Mouse (Mus musculus) heart, embryonic 11.5 days (tissue): ENCODE data around the gene Appbp2. TPM values are rescaled to one million over a fixed set of nuclear protein-coding genes. Genes with fewer than 3 reads are reported as not detected.

ENCODE experiments used
- ATAC-seq: fragments of 200-750 bp; cut with Nextera tagmentation; replicated peaks from 2 replicates; pipeline ENCODE4 v1.8.0; 2017; ENCODE audit warnings: moderate library complexity; ENCODE audit not compliant: insufficient number of reproducible peaks, low FRiP score, low TSS enrichment
- H3K27ac ChIP-seq: fragments of 300-500 bp; sonication (generic); 2 replicates; pipeline ENCODE4 v1.5.1; 2014; ENCODE audit warnings: mild to moderate bottlenecking, low read depth, low read length
- H3K27me3 ChIP-seq: fragments of 300-500 bp; sonication (generic); 2 replicates; pipeline ENCODE4 v1.6.1; 2014; ENCODE audit warnings: mild to moderate bottlenecking, low read length, mixed read lengths; ENCODE audit not compliant: control insufficient read depth, insufficient read depth
- H3K36me3 ChIP-seq: fragments of 300-500 bp; sonication (generic); 2 replicates; pipeline ENCODE4 v1.6.1; 2014; ENCODE audit warnings: mild to moderate bottlenecking, low read length, moderate library complexity, mixed read lengths; ENCODE audit not compliant: control insufficient read depth, insufficient read depth
- H3K4me1 ChIP-seq: fragments of 300-500 bp; sonication (generic); 2 replicates; pipeline ENCODE4 v1.6.1; 2014; ENCODE audit warnings: low read length; ENCODE audit not compliant: control insufficient read depth, insufficient read depth
- H3K4me2 ChIP-seq: fragments of 300-500 bp; sonication (generic); 2 replicates; pipeline ENCODE4 v1.6.1; 2014; ENCODE audit warnings: mild to moderate bottlenecking, moderate library complexity
- H3K4me3 ChIP-seq: fragments of 300-500 bp; sonication (generic); 2 replicates; pipeline ENCODE4 v1.5.1; 2014; ENCODE audit warnings: low read depth, low read length
- H3K9ac ChIP-seq: fragments of 300-500 bp; sonication (generic); 2 replicates; pipeline ENCODE4 v1.6.1; 2014; ENCODE audit warnings: mild to moderate bottlenecking, low read depth, low read length, moderate library complexity
- H3K9me3 ChIP-seq: fragments of 300-500 bp; sonication (generic); replicated peaks from 2 replicates; pipeline ENCODE4 v1.6.1; 2016; ENCODE audit warnings: low read length; ENCODE audit not compliant: control insufficient read depth
- WGBS: fragments of 180-500 bp; shearing (Covaris S2); extraction: QIAGEN DNeasy Blood & Tissue Kit; methylation state at CpG from one replicate; pipeline ENCODE4 v1.1.7; 2014; ENCODE audit not compliant: insufficient replicate concordance; 5-methylcytosine and 5-hydroxymethylcytosine counted together
- polyA plus RNA-seq: library from polyadenylated mRNA; unstranded; fragments of >200 nt; fragmentation: Nextera tagmentation; extraction: Ambion mirVana; gene quantifications from 2 replicates; pipeline ENCODE4 v1.2.1, GENCODE M21; 2014

Appbp2 gene
- polyA plus RNA-seq: 50.4 and 52.6 TPM in 2 replicates

GRCm38 (mm10) chr11:85234990-85235841, at the start of gene Appbp2:
Appbp2 (minus strand) TSS chr11:85235130.
- H3K9me3 ChIP-seq: no peaks in the 10 kb centered on the region
- peak; percentile 91 for ATAC-seq
- peaks cover 5% of the 10 kb centered on the region for H3K4me1 ChIP-seq
- peak within 1 kb of the TSS; percentile 73 for H3K4me2 ChIP-seq
- H3K36me3 ChIP-seq: no peaks in the 10 kb centered on the region; the same call in 1 of the 2 replicates
- WGBS: 5% methylated on average over 48 of the region's 48 CpGs
- H3K4me3 ChIP-seq: peak within 1 kb of the TSS; percentile 80
- H3K27ac ChIP-seq: peak within 1 kb of the TSS; percentile 99
- peak within 1 kb of the TSS; percentile 88 for H3K9ac ChIP-seq
- H3K27me3 ChIP-seq: no peaks in the 10 kb centered on the region

DNA sequence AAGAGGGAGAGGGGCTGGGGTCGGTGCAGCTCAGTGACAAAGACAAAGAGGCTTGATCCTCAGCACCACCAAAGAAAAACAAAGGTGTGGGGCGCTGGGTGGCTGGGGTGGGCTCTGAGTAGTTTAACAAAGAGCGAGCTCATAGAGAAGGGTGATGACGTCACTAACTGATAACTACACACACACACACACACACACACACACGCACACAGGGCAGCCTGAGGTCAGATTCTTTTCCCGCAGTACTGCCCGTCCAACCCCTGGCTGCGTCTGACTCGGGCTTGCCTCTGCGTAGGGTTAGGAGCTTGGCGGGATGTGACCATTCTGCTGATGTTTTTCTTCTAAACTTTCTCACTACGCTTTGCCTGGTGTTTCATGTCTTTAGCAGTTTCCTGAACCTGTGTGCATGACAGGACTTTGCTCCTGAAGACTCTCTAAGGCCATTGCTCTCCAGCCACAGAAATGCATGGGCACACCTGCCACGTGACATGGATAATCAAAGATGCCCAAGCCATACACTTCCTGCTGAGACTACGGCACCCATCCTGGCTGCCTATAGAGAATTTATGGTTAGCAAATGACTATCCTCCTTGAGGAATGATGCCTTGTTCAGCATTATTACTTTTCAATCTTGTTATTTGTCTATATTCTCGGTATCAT, 46.4 kb upstream of the Appbp2 start:
- no peak for ATAC-seq
- Histone ChIP-seq H3K4me1 (peaks cover 5% of the 10 kb centered on the region; the same call in 1 of the 2 replicates), H3K36me3 (no peaks in the 10 kb centered on the region), H3K27ac (no peak overlapping the region), H3K9me3 (no peaks in the 10 kb centered on the region), H3K9ac (no peak overlapping the region), H3K4me3 (no peak overlapping the region), H3K27me3 (no peaks in the 10 kb centered on the region), H3K4me2 (no peak overlapping the region)
- WGBS: 49% methylated on average over 15 of the region's 15 CpGs

DNA sequence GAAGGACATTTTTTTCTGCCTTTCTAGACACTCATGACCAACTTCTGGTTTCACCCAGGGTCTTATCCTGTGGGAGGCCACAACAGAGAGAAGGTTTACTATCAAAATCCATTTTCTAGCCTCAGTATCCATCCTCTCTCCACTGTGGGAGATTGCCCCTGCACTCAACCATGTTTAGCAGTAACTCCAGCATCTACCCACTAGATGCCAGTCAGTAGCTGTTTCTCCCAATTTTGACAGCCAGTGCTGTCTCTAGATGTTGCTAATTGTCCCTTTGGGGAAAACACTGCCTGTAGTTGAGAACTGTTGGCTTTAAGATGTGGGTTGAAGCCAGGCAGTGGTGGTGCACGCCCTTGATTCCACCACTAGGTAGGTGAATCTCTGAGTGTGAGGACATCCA, 43.2 kb upstream of the Appbp2 start:
- H3K4me1 ChIP-seq: peaks cover 5% of the 10 kb centered on the region; the same call in 1 of the 2 replicates
- H3K36me3 ChIP-seq: no peaks in the 10 kb centered on the region
- H3K27ac ChIP-seq: no peak overlapping the region
- H3K27me3 ChIP-seq: no peaks in the 10 kb centered on the region
- no peak overlapping the region for H3K4me3 ChIP-seq
- H3K9me3 ChIP-seq: no peaks in the 10 kb centered on the region
- H3K4me2 ChIP-seq: no peak overlapping the region
- ATAC-seq: no peak
- H3K9ac ChIP-seq: no peak overlapping the region
- 64% methylated on average over 1 of the region's 1 CpGs for WGBS

- no peak overlapping the region for H3K4me2 ChIP-seq
- no peak overlapping the region for H3K4me3 ChIP-seq
- no peaks in the 10 kb centered on the region for H3K27me3 ChIP-seq
- no peak overlapping the region for H3K9ac ChIP-seq
- peaks cover 5% of the 10 kb centered on the region; the same call in 1 of the 2 replicates for H3K4me1 ChIP-seq
- 48% methylated on average over 5 of the region's 5 CpGs for WGBS
- H3K27ac ChIP-seq: no peak overlapping the region
- H3K9me3 ChIP-seq: no peaks in the 10 kb centered on the region
- H3K36me3 ChIP-seq: no peaks in the 10 kb centered on the region
- ATAC-seq: no peak
These were observed 42.7 kb upstream of the Appbp2 start for GRCm38 (mm10) chr11:85277609-85278008.

DNA sequence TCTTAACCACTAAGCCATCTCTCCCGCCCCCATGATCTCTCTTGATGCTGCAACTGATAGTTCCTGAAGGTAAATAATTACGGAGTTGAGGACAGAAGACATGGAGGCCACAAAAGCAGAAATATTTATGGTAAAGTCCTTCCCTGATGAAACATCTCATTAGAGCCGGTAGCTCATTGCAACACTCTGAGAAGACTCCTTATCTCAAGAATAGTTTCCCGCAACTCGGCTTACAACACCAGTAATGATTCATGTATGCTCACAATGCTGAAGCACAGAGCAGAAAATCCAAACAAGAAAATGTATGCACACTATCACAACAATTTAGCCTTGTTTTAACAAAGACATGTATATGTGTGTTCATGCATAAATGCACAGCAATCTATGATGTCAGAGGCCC, 40.2 kb upstream of the Appbp2 start:
- Histone ChIP-seq H3K9me3 (no peaks in the 10 kb centered on the region), H3K27me3 (no peaks in the 10 kb centered on the region), H3K4me2 (no peak overlapping the region), H3K4me3 (no peak overlapping the region), H3K36me3 (no peaks in the 10 kb centered on the region), H3K9ac (no peak overlapping the region), H3K27ac (no peak overlapping the region), H3K4me1 (peaks cover 5% of the 10 kb centered on the region; the same call in 1 of the 2 replicates)
- 71% methylated on average over 5 of the region's 5 CpGs for WGBS
- no peak for ATAC-seq

DNA sequence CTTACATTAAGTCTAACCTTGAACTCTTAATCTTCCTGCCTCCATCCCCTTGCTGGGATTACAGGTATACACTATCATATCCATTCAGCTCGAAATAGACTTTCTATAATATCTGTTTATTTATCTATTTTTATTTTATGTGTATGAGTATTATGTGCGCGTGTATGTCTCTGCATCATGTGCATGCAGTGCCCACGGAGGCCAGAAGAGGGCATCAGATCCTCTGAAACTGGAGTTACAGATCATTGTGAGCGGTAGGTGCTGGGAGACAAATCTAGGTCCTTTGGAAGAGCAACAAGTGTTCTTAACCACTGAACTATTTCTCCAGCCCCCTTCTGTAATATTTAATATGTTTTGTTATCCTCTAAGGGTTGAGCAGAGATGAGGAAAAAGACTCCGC, 38.4 kb upstream of the Appbp2 start:
- ATAC-seq: no peak
- no peak overlapping the region for H3K4me2 ChIP-seq
- H3K27ac ChIP-seq: no peak overlapping the region
- WGBS: 67% methylated on average over 6 of the region's 6 CpGs
- peaks cover 5% of the 10 kb centered on the region; the same call in 1 of the 2 replicates for H3K4me1 ChIP-seq
- no peaks in the 10 kb centered on the region for H3K27me3 ChIP-seq
- no peaks in the 10 kb centered on the region for H3K36me3 ChIP-seq
- H3K4me3 ChIP-seq: no peak overlapping the region
- H3K9ac ChIP-seq: no peak overlapping the region
- no peaks in the 10 kb centered on the region for H3K9me3 ChIP-seq

DNA sequence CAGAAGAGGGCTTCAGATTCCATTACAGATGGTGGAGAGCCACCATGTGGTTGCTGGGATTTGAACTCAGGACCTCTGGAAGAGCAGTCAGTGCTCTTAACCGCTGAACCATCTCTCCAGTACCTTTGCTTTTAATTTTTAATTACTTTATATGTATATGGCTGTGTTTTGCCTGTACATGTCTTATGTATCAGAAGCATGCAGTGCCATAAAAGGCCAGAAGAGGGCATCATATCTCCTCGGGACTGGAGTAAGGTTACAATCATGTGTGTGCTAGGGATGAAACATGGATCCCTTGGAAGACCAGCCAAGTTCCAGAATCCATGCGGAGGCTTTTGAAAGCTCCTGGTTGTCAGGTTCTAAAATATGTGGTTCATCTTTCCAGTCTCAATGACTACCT, 35.7 kb upstream of the Appbp2 start:
- H3K4me1 ChIP-seq: no peaks in the 10 kb centered on the region
- H3K4me2 ChIP-seq: no peak overlapping the region
- no peak overlapping the region for H3K4me3 ChIP-seq
- no peaks in the 10 kb centered on the region for H3K9me3 ChIP-seq
- no peak for ATAC-seq
- WGBS: 54% methylated on average over 3 of the region's 3 CpGs
- H3K36me3 ChIP-seq: no peaks in the 10 kb centered on the region
- no peaks in the 10 kb centered on the region for H3K27me3 ChIP-seq
- no peak overlapping the region for H3K27ac ChIP-seq
- H3K9ac ChIP-seq: no peak overlapping the region

DNA sequence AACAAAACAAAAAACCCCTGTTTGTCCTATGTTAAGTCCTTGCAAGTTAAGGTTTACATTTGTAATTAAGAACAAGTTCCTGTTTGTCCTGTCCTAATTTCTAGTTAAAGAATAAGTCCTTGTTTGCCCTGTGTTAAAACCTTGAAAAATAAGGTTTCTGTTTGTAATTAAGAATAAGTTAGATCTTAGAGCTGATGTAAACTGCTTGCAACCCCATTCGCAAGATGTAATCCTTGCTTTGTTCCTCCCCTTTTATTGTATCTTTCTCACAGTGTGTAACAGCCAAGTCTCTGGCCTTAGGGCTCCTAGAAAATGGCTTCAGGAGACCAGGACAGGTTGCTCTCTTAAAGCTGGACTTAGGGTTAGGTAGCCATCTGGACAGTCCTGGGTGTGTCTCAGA, 32.5 kb upstream of the Appbp2 start:
- Histone ChIP-seq H3K9me3 (no peaks in the 10 kb centered on the region), H3K4me2 (no peak overlapping the region), H3K27ac (no peak overlapping the region), H3K4me1 (no peaks in the 10 kb centered on the region), H3K9ac (no peak overlapping the region), H3K27me3 (no peaks in the 10 kb centered on the region), H3K36me3 (no peaks in the 10 kb centered on the region), H3K4me3 (no peak overlapping the region)
- ATAC-seq: no peak
- WGBS: 89% methylated on average over 1 of the region's 1 CpGs
